Mouse (Mus musculus) MEL-GATA-1-ER (cell line): ENCODE data around the gene Olfr322.
A peak's percentile ranks its signal among the peaks of the same experiment; 100 is the strongest.
"Not testable (repeated sequence)": the region's sequence is repeated elsewhere in the genome, so short reads cannot be mapped to it uniquely, and the experiment has no call there.

Experiments
- DNase-seq: peaks from one replicate; pipeline ENCODE4 v3.0.0-alpha.2; 2012; ENCODE audit warnings: low read depth; ENCODE audit errors: extremely low read depth

The Olfr322 gene

GRCm38 (mm10) chr11:58658596-58658995, at the start of gene Olfr322:
Gene Olfr322, plus strand, starts transcription at chr11:58658782.
- no peak for DNase-seq

GRCm38 (mm10) chr11:58613359-58613758, 45.2 kb upstream of the Olfr322 start:
- DNase-seq: no peak

- no peak for DNase-seq
Measured at GRCm38 (mm10) chr11:58614526-58614925, 44.1 kb upstream of the Olfr322 start.

GRCm38 (mm10) chr11:58615975-58616374, 42.6 kb upstream of the Olfr322 start, which contains the start of gene 2210407C18Rik:
Gene 2210407C18Rik, minus strand, starts transcription at chr11:58616075.
- DNase-seq: no peak

- DNase-seq: no peak
Measured at GRCm38 (mm10) chr11:58618369-58618768, 40.2 kb upstream of the Olfr322 start.

GRCm38 (mm10) chr11:58618793-58619192, 39.8 kb upstream of the Olfr322 start:
- no peak for DNase-seq

- no peak for DNase-seq
Measured at GRCm38 (mm10) chr11:58626146-58626545, 32.4 kb upstream of the Olfr322 start.

GRCm38 (mm10) chr11:58630401-58630800, 28.2 kb upstream of the Olfr322 start, which contains the start of gene Olfr323:
Gene Olfr323, minus strand, starts transcription at chr11:58630501.
- DNase-seq: no peak

GRCm38 (mm10) chr11:58634878-58635277, 23.7 kb upstream of the Olfr322 start:
- DNase-seq: no peak

- peak; percentile 47 for DNase-seq
Measured at GRCm38 (mm10) chr11:58636376-58636977, 22.1 kb upstream of the Olfr322 start.

- DNase-seq: no peak
Measured at GRCm38 (mm10) chr11:58638176-58638701, 20.3 kb upstream of the Olfr322 start.

GRCm38 (mm10) chr11:58640272-58640867, 18.2 kb upstream of the Olfr322 start, which contains the start of gene Trim58:
Gene Trim58, plus strand, starts transcription at chr11:58640465.
- DNase-seq: peak; percentile 73

GRCm38 (mm10) chr11:58641057-58641456, 17.5 kb upstream of the Olfr322 start:
- DNase-seq: peak; percentile 75

- peak; percentile 87 for DNase-seq
Measured at GRCm38 (mm10) chr11:58641638-58642358, 16.8 kb upstream of the Olfr322 start.

- peak; percentile 57 for DNase-seq
Measured at GRCm38 (mm10) chr11:58643350-58643749, 15.2 kb upstream of the Olfr322 start.

GRCm38 (mm10) chr11:58655151-58655550, 3.4 kb upstream of the Olfr322 start:
- no peak for DNase-seq

- DNase-seq: no peak
Measured at GRCm38 (mm10) chr11:58669252-58669651, 10.7 kb downstream of the Olfr322 start.

- no peak for DNase-seq
Measured at GRCm38 (mm10) chr11:58671825-58672224, 13.2 kb downstream of the Olfr322 start.

GRCm38 (mm10) chr11:58680799-58681198, 22.2 kb downstream of the Olfr322 start, which contains the start of gene Olfr320:
Gene Olfr320, plus strand, starts transcription at chr11:58681099.
- DNase-seq: no peak

GRCm38 (mm10) chr11:58698862-58699261, 40.3 kb downstream of the Olfr322 start, which contains the start of gene Olfr319:
Gene Olfr319, plus strand, starts transcription at chr11:58699162.
- no peak for DNase-seq

- no peak for DNase-seq
Measured at GRCm38 (mm10) chr11:58709086-58709485, 50.5 kb downstream of the Olfr322 start.

GRCm38 (mm10) chr11:58717723-58718122, 59.1 kb downstream of the Olfr322 start:
- DNase-seq: not testable (repeated sequence)
